Mouse (Mus musculus): ENCODE measurements around the gene Tcl1b4.
"Not testable (repeated sequence)": the region's sequence is repeated elsewhere in the genome, so short reads cannot be mapped to it uniquely, and the experiment has no call there.

- TF ChIP-seq CTCF (IDR thresholded peaks at IDR 0.05; ENCODE audit: control insufficient read depth, insufficient read depth, insufficient read length); MYOG (IDR thresholded peaks at IDR 0.05; ENCODE audit: control insufficient read depth, extremely low read depth, insufficient read length); CEBPB (IDR thresholded peaks at IDR 0.05; ENCODE audit: low read depth); MYOD1 (IDR thresholded peaks at IDR 0.05; ENCODE audit: control insufficient read depth, insufficient read length, low read depth): not testable (repeated sequence)
Measured at GRCm38 (mm10) chr12:105155286-105155685, 46.5 kb upstream of the Tcl1b4 start.

Measured in C2C12 (cell line).